Mouse (Mus musculus) layer of hippocampus, postnatal 36 days (tissue): ENCODE data around the gene Arhgap28. TPM values are rescaled to one million over a fixed set of nuclear protein-coding genes. Genes with fewer than 3 reads are reported as not detected.
"Not testable (repeated sequence)": the region's sequence is repeated elsewhere in the genome, so short reads cannot be mapped to it uniquely, and the experiment has no call there.

Source experiments
- DNase-seq, 2 experiments: peaks; one replicate each; pipeline ENCODE4 v3.0.0; 2022
- total RNA-seq, 2 experiments: library from RNA; stranded (reverse); gene quantifications; 2 replicates each; pipeline ENCODE4 v1.2.3; 2021

Gene Arhgap28
- total RNA-seq, 2 experiments from 2014 or later, result 0.35 to 0.46 TPM

DNA sequence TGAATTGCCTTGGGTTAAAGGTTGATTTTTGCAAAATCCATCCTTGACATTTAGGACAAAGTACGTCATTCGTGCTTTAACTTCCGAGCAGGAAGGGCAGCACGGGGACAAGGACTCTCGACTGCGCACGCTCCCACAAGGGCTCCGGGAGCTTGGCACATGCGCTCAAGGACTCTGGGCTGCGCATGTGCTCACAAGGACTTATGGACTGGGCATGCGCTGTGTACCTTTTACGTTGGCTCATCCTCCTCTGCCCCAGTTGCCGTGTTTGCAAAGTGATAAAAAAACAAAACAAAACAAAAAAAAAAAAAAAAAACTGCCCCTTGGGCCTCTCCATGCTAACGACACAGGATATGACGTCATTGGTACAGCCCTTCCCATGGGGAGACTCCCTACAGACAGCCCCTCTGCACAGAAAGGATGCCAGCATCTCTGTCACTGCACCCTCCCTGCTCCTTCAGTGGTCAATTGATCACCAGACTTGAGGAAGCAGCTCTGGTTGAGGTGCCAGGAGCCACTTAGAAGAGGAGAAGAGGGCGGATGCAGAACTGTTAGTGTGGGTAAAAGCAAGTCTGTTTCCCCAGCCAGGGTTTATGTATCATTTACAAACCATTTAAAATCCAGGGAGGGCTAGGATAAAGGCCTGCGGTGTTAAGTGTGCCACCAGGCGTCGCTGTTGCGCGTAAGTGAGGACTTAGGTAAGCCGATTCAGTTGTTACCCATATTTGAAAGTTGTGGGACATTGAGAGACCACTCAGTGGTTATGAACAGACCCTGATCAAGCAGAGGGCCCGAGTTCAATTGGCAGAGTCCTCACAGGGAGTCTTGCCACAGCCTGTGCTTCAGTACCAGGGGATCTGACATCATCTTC lies 134.0 kb downstream of the Arhgap28 start:
- peak; percentile 48 to 57 for DNase-seq

- DNase-seq, result no peak
Measured at GRCm38 (mm10) chr17:67866541-67867241, 137.2 kb downstream of the Arhgap28 start.

DNA sequence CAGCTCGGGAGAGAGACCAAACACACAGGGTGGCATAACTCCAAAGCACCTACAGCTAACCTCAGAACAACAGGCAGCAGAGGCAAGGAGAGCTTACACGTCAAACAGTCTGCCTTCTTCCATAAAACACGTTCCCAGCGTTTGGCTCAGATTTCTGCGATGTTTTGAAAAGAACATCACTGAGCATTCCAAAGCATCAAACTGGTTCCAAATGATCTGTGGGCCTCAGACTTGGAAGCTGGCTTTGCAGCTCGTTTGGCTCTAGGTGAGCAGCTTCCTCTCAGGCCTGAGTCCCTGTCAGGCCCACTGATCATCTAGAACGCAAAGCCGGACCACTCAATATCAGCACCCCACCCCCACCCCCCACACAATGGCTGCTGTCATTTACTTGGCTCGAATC lies 137.9 kb downstream of the Arhgap28 start:
- no peak for DNase-seq

- DNase-seq, result no peak
Measured at GRCm38 (mm10) chr17:67864912-67865311, 139.0 kb downstream of the Arhgap28 start.

- DNase-seq, result no peak
Measured at GRCm38 (mm10) chr17:67864363-67864762, 139.6 kb downstream of the Arhgap28 start.

- peak; percentile 60 to 69 for DNase-seq
Measured at GRCm38 (mm10) chr17:67861744-67862535, 142.0 kb downstream of the Arhgap28 start.

GRCm38 (mm10) chr17:67861080-67861630 lies 142.8 kb downstream of the Arhgap28 start:
- no peak for DNase-seq

- not testable (repeated sequence) for DNase-seq
Measured at GRCm38 (mm10) chr17:67841494-67841893, 162.4 kb downstream of the Arhgap28 start.

DNA sequence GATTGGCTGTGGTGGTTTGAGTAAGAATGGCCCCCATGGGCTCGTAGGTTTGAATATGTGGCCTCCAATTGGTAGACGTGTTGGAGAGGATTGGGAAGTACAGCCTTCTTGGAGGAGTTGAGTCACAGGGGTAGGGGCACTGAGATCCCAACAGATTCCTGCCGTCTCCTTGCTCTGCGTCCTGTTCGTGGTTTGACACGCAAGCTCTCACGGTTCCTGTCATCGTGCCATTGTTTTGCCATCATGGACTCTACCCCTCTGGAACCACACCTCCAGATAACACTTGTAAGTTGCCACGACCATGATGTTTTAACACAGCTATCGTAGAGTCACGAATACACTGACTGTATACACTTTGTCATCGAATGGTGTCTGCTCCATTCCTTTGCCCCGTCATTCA lies 165.0 kb downstream of the Arhgap28 start:
- no peak for DNase-seq

DNA sequence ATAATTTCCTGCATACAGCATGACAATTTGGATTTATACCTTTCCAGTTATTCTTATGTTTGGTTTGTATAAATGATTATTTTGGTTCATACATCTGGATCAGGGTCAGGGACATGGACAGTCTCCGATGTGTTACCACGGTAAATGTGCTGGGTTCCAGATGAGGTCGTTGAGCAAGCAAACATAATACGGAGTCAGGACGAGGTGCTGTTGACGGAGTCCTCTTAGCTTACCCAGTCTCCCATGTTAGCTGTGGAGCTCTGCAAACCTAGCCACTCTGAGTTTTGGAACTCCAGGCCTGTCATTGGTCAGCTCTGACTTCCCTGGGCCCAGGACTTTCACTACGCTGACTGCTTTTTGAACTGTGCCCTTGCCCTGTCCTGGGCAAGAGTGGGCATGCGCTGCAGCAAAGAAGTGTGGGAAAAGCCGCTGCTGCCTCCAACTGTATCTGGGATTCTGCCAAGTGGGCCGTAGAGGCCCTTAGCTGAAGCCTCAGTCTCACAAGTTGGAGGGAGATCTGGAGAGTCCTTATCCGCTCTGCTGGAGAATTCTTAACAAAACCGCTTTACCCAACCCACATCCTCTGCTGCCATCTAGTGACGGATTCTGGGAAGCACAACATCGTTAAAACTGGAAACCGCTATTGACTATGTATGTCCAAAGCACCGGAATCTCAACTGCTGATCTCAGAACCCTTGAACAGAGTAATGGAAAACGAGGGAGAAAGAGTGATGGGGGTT lies 166.4 kb downstream of the Arhgap28 start:
- peak; percentile 46 to 77 for DNase-seq

DNA sequence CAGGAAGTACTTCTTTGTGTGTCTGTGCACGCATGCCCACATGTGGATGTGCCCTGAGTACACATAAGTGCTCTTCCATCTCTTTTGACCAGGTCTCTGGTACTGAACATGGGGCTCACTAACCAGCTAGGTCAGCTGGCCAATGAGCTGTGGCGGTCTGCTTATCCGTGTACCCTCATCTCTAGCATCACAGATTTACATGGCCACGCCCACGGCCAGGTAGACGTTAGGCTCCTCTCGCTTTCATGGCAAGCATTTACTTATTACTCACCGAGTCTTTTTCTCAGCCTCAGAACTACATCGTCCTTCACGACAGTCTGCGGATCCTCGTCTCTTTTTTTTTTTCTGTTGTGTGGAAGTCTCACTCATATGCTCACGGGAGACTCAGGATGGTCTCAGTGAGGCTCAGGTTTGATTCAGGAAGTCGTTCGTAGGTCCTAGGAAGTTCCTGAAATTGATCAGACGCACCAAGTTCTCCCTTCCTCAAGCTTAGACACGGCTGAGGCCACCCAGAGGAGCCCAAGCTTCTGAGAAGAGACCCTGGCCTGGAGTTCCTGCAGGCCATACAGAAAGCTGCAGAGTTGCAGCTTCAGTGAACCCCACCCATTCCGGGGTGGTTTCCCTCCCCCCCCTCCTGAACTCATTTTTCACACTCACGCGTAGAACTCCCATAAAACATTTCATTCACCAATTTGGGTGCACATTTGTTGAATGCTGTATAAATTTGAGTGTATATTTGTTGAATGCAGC lies 167.6 kb downstream of the Arhgap28 start:
- DNase-seq, result no peak

GRCm38 (mm10) chr17:67827431-67827830 lies 176.5 kb downstream of the Arhgap28 start:
- no peak for DNase-seq

GRCm38 (mm10) chr17:67816916-67817315 lies 187.0 kb downstream of the Arhgap28 start:
- no peak for DNase-seq

GRCm38 (mm10) chr17:67815720-67816119 lies 188.2 kb downstream of the Arhgap28 start:
- DNase-seq, result no peak

- no peak for DNase-seq
Measured at GRCm38 (mm10) chr17:67813666-67814065, 190.3 kb downstream of the Arhgap28 start.

- DNase-seq, result no peak
Measured at GRCm38 (mm10) chr17:67809171-67809570, 194.7 kb downstream of the Arhgap28 start.
